Mouse (Mus musculus): ENCODE data around the gene Vtcn1.

DNA sequence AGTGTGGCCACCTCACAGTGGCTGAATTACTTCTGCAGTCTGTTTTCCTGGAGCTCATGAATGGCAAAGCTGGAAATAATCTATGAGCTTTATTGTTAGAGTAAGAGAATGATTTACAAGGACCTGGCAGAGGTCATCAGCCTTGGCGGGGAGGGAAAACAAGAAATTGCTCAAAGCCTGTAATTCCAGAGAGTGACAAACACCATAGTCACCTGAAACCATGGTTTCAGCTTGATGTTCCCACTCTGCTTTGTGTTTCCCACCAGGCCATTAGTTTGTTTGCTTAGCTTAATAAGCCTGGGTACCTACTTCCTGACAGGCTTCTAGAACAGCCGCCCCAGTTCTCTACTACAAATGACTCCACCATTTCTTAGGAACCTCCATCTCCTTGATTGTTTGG is 14.8 kb upstream of the Vtcn1 start:
- TF ChIP-seq POLR2A (IDR thresholded peaks at IDR 0.05; ENCODE audit: borderline replicate concordance, low read depth, low read length) (no peak), CTCF (IDR thresholded peaks at IDR 0.05; ENCODE audit: low read depth, low read length) (no peak)

Measured in bone marrow macrophage, adult 2 months (primary cell).